Mouse (Mus musculus) embryo, embryonic 11 days (tissue): ENCODE data around the gene Gm8797.
"Not testable (repeated sequence)": the region's sequence is repeated elsewhere in the genome, so short reads cannot be mapped to it uniquely, and the experiment has no call there.

Experiments used
- DNase-seq: peaks from one replicate; pipeline ENCODE4 v3.0.0-alpha.2; 2015

The Gm8797 gene

GRCm38 (mm10) chr3:5750506-5750905 is at the start of gene Gm8797:
TSS of gene Gm8797 (plus strand) at chr3:5750806.
- DNase-seq: not testable (repeated sequence)

- DNase-seq: no peak
Measured at GRCm38 (mm10) chr3:5714481-5714880, 36.1 kb upstream of the Gm8797 start.

GRCm38 (mm10) chr3:5732931-5733330 is 17.7 kb upstream of the Gm8797 start:
- no peak for DNase-seq

GRCm38 (mm10) chr3:5754763-5755478 is 4.3 kb downstream of the Gm8797 start:
- DNase-seq: peak; percentile 49

GRCm38 (mm10) chr3:5766256-5766655 is 15.7 kb downstream of the Gm8797 start:
- DNase-seq: no peak

- DNase-seq: no peak
Measured at GRCm38 (mm10) chr3:5776894-5777293, 26.3 kb downstream of the Gm8797 start.
